Mouse (Mus musculus) left cerebral cortex, adult 2 months (tissue): ENCODE measurements around the gene Pafah1b2. TPM values are rescaled to one million over a fixed set of nuclear protein-coding genes. Genes with fewer than 3 reads are reported as not detected.

ENCODE experiments used
- DNase-seq, 2 experiments: peaks; one replicate each; pipeline ENCODE4 v3.0.0; 2021 to 2022; ENCODE audit warnings: low spot score in 2 of 2, mixed read lengths in 1 of 2; ENCODE audit errors: extremely low spot score in 1 of 2
- H3K27ac ChIP-seq: fragments of 200-600 bp; 2 replicates; pipeline ENCODE4 v1.8.1; 2022
- H3K4me3 ChIP-seq: fragments of 200-600 bp; 2 replicates; pipeline ENCODE4 v1.8.1; 2022
- CTCF ChIP-seq: fragments of 200-600 bp; IDR thresholded peaks from 2 replicates; pipeline ENCODE4 v1.8.1; 2022; ENCODE audit warnings: antibody characterized with exemption, mild to moderate bottlenecking, moderate library complexity
- intact Hi-C: fragments of 180-260 bp; cut with DNase I; formaldehyde crosslinking; loops from one replicate; pipeline ENCODE4 v1.15.1; 2025
- total RNA-seq, 2 experiments: library from RNA; stranded (reverse); gene quantifications; 2 replicates each; pipeline ENCODE4 v1.2.3; 2021

The Pafah1b2 gene
- total RNA-seq, 2 experiments from 2014 or later, result 193 to 215 TPM

DNA sequence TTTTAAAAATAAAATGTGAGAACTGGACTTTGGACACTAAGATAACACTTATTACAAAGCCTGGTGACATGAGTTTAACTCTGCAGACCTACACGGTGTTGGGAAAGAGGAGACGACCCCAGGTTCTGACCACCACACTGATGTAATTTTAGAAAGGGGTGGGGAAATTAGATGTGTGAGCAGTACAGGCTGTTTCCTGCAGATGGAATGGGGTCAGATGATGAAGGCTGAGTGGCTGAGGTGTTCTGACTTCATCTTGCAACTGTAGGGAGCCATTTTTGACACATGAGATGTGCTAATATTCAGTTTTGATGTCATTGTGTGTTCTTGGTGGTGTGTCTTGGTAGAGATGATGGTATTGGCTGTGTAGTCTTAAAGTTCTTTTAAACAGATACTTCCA, 28.7 kb upstream of the Pafah1b2 start:
- H3K4me3 ChIP-seq, result no peak overlapping the region
- no peak overlapping the region for H3K27ac ChIP-seq
- TF ChIP-seq CTCF, result no peak
- intact Hi-C loops, result no loop called here
- no peak for DNase-seq

DNA sequence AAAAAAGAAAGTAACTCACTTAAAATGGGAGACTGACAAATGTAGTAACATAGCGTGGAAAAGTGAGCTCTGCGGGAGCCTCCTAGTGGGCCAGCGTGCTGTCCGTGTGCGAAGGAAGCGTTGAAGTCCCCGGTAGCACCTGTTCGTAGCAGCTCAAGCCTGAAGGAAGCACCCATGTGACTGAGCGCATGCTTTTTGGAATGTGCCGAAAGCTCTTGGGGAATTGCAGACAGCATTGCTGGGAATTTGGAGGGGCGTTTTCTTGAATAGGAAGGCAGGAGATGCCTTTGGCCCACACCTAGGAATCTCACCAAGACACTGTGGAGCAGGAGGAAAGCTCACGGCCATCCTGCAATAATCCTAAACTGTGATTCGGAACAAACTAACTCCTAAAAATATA, 26.3 kb upstream of the Pafah1b2 start:
- no peak for TF ChIP-seq CTCF
- no peak overlapping the region for H3K4me3 ChIP-seq
- no peak overlapping the region for H3K27ac ChIP-seq
- DNase-seq, result no peak
- intact Hi-C loops, result no loop called here

DNA sequence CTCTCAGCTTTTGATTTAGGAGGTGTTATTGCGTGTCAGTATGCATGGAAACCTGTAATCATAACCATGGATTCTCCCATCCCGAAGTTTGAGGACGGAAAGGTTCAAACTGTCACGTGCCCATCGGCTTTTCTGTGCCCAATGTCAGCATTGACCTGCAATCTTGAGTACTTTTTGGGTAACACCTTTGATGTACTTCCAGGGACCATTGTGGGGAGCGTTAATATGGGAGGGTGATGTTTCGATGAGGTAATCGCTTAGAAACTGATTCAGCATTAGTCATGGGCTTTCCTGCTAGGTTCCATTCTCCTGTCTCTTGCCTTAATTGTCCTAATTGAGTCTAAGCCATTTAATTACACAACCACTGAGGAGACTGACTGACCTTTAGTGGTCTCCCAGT, 24.4 kb upstream of the Pafah1b2 start:
- no peak for DNase-seq
- intact Hi-C loops, result no loop called here
- Histone ChIP-seq H3K27ac (no peak overlapping the region), H3K4me3 (no peak overlapping the region)
- TF ChIP-seq CTCF, result no peak

GRCm38 (mm10) chr9:46035290-46035871, 22.9 kb upstream of the Pafah1b2 start:
- no peak for DNase-seq
- H3K27ac ChIP-seq, result no peak overlapping the region
- intact Hi-C loops, result no loop called here
- TF ChIP-seq CTCF, result no peak
- no peak overlapping the region for H3K4me3 ChIP-seq

- intact Hi-C loops, result no loop called here
- H3K4me3 ChIP-seq, result no peak overlapping the region
- no peak overlapping the region for H3K27ac ChIP-seq
- TF ChIP-seq CTCF, result no peak
- DNase-seq, result no peak
Observed at GRCm38 (mm10) chr9:46033862-46034261, 21.4 kb upstream of the Pafah1b2 start.

DNA sequence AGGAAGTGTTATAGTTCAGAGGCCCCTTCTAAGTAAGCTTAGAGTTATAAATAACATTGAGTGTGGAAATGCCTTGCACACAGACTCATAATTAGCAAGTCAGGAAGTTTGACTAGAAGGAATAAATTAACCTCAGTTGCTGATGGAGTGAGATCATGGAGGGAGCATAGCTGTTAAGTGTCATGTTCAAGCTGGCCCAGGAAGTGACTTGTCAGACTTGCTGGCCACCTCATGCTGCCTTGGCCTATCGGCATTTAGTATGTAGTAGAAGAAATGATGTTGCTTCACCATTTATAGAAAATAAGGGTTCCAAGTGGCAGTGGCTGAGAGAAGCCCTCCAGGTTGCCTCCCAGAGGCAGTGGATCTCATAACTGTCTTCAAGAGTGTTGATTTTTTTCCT, 20.6 kb upstream of the Pafah1b2 start:
- Histone ChIP-seq H3K4me3 (no peak overlapping the region), H3K27ac (no peak overlapping the region)
- no peak for DNase-seq
- intact Hi-C loops, result no loop called here
- TF ChIP-seq CTCF, result no peak

- no peak overlapping the region for H3K4me3 ChIP-seq
- TF ChIP-seq CTCF, result no peak
- peak overlapping the region; percentile 47; the same call in 1 of the 2 replicates for H3K27ac ChIP-seq
- peak in 1 of 2 experiments; percentile 31 for DNase-seq
- intact Hi-C loops, result no loop called here
Observed at GRCm38 (mm10) chr9:46032190-46032589, 19.7 kb upstream of the Pafah1b2 start.

- no peak for TF ChIP-seq CTCF
- intact Hi-C loops, result no loop called here
- Histone ChIP-seq H3K27ac (no peak overlapping the region), H3K4me3 (no peak overlapping the region)
- no peak for DNase-seq
Observed at GRCm38 (mm10) chr9:46030968-46031367, 18.5 kb upstream of the Pafah1b2 start.

DNA sequence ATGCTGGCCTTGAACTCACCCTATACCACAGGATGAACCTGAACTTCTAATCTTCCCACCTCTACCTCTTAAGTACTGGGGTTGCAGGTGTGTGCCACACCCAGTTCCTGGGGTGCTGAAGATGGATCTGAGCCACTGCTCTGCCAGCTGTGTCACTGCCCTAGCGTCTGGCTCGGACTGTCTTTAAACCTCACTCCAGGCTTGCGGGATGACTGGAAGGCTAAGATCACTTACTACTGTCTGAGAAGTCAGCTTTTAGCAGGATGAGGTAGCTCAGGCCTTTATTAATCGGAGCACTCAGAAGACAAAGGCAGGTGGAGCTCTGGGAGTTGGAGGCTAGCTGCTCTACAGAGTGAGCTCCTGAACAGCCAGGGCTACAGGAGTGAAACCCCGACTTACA, 17.7 kb upstream of the Pafah1b2 start:
- TF ChIP-seq CTCF, result no peak
- DNase-seq, result no peak
- H3K4me3 ChIP-seq, result no peak overlapping the region
- no peak overlapping the region for H3K27ac ChIP-seq
- intact Hi-C loops, result no loop called here

- no peak for DNase-seq
- H3K27ac ChIP-seq, result no peak overlapping the region
- H3K4me3 ChIP-seq, result no peak overlapping the region
- TF ChIP-seq CTCF, result no peak
- intact Hi-C loops, result no loop called here
Observed at GRCm38 (mm10) chr9:46029534-46029933, 17.0 kb upstream of the Pafah1b2 start.

- intact Hi-C loops, result loop anchor here (2.0 kb wide), 1 partner anchor 55 kb away; no protein-coding TSS in a partner anchor
- Histone ChIP-seq H3K27ac (peak overlapping the region; percentile 18; the same call in 1 of the 2 replicates), H3K4me3 (no peak overlapping the region)
- DNase-seq, result no peak
- no peak for TF ChIP-seq CTCF
Observed at GRCm38 (mm10) chr9:46027994-46028393, 15.5 kb upstream of the Pafah1b2 start.

DNA sequence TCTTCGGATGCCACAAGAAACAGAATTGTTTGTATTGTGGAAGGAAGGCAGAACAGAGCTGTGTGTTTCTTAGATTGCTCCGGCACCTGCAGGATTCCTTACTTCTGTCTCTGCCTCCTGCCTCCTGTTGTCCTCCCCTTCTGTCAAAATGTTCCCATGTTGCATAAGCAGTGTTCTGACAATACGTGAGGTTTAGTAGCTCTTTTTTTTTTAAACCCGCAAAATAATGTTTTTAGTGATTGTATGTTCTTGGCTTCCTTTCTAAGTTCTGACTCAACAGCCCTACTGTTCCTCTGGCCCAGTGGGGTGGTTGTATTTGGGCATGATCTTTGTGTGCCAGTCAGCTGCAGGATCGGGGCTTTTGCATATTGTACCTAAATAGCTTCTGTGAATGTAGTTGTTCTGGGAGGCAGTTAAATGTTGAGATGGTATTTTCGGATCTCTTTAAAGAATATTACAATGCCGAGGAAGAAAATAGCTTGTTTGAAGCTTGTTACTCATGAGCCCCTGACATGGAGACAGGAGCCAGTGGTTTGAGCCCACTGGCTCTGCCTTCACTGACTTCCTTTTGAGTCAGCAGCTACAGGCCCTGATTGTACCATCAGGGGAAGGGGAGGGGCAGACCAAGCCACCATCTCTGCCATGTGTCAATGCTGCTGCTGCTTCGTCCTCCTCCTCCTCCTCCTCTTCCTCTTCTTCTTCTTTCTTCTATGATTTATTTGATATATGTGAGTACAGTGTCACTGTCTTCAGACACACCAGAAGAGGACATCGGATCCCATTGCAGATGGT, 13.8 kb upstream of the Pafah1b2 start:
- H3K4me3 ChIP-seq, result no peak overlapping the region
- no peak for TF ChIP-seq CTCF
- H3K27ac ChIP-seq, result peak overlapping the region; percentile 70
- intact Hi-C loops, result loop anchor here (2.0 kb wide), 1 partner anchor 57 kb away; no protein-coding TSS in a partner anchor
- DNase-seq, result no peak
